Mouse (Mus musculus) layer of hippocampus, adult 9-11 months (tissue): ENCODE data around the gene Flvcr2.
A peak's percentile ranks its signal among the peaks of the same experiment; 100 is the strongest.

ENCODE experiments used
- DNase-seq: peaks from one replicate; pipeline ENCODE4 v3.0.0; 2022

Gene Flvcr2

GRCm38 (mm10) chr12:85736203-85736602 lies 10.1 kb upstream of the Flvcr2 start:
- no peak for DNase-seq

DNA sequence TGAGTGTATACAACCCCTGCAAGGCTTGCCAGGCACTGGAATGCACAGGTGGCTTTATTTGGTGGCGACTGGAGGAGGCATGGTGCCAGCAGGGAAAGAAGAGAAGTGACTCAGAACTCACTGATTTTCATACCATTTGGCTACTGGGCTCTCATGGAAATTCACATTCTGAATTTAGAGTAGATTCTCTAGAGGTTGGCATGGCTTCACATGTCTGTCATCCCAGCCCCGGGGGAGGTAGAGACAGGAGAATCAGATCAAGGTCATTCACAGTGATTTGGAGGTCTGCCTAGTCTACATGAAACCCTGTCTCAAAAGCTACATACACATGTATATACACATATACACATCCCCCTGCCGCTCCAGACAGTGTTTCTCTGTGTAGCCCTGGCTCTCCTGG lies 9.4 kb upstream of the Flvcr2 start:
- peak; percentile 28 for DNase-seq

DNA sequence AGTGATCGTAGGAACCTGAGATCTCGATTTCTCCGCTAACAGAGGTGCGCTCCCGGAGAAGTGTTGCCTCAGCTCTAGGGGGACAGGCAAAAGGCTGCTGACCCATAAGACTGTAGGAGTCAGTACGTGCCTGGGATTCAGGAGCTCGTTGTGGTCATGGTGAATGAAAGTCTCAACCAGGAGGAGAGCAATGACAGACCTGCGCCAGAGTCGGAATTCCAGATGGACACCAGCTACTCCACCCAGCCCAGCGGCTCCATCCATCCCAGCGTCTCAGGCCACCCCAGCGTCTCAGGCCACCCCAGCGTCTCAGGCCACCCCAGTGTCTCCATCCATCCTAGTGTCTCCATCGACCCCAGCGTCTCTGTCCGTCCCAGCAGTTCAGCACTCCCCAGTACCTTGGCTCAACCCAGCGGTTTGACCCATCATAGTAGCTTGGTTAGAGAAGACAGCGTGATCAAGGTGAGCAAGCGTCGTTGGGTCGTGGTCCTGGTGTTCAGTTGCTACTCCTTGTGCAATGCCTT lies 419 bp downstream of the Flvcr2 start:
- DNase-seq: no peak

- DNase-seq: no peak
These were observed 1.0 kb downstream of the Flvcr2 start for GRCm38 (mm10) chr12:85747343-85747742.

DNA sequence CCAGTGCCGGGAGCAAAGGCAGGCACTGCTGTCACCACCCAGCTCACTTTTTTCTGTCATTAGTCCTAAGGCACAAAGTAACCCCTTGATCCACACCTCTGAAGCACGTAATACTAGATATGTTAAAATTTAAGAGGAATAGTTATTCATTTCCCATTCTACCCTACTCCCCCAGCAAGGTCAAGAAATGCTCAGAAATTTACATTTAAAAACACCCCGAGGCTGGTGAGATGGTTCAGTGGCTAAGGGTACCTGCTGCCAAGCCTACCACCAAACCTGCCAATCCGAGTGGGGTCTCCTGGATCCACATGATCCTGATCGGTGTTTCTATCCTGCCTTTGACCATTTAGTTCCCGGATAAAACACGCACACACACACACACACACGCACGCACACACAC lies 3.5 kb downstream of the Flvcr2 start:
- no peak for DNase-seq

- no peak for DNase-seq
These were observed 5.8 kb downstream of the Flvcr2 start for GRCm38 (mm10) chr12:85752116-85752515.

DNA sequence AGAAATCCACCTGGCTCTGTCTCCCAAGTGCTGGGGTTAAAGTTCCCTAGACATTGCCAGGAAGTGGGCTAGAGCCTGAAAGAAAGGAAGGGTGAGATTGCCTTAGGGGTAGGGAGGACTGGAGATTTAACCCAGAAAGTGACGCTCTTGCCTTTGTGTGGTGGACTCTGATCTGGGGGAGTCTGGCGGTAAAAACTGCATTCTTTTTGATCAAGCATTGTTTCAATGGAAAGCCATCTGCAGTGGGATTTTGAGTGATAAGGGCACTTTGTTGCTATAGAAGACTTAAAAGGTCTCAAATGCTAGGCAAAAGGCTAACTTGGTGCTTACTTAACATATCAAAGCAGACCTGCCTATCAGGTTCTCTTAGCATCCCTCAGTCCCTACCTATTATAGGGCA lies 6.9 kb downstream of the Flvcr2 start:
- DNase-seq: no peak

- DNase-seq: no peak
These were observed 8.4 kb downstream of the Flvcr2 start for GRCm38 (mm10) chr12:85754611-85755265.

DNA sequence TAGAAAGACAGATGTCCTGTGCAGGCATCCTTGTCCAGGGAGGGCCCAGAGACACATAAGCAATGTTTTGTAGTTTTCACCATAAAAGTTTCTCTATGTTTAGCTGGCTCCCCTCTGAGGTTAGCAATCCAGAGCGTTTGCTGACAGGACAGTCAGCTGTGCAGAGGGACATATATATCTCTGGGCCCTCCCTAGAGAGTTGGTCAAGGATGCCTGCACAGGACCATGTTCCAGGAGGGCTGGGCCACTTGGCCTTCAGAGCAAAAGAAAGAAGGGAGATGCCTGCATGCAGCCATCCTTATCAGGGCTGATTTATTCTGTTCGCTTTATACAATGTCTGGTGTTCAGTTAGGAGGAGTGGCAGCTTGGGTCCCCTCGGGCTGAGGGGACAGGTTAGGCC lies 10.1 kb downstream of the Flvcr2 start:
- DNase-seq: no peak

GRCm38 (mm10) chr12:85757074-85757473 lies 10.7 kb downstream of the Flvcr2 start:
- no peak for DNase-seq

DNA sequence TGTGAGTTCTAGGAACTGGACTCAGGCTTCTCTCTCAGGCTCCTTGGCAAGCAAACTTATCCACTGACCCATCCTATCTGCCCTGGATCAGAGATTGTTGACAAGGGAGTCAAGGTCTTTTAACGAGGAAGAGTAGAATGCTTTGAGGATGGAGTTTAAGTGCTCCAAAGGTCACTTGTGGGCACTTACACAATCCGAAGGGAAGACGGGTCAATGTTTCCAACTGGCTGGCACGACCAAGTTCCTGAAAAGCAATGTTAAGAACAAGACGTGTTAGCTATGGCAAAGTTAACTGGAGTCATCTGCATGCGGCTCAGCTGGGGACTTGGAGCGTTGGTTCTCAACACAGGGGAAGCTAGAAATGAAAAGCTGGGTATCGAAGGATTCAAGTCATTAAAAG lies 12.4 kb downstream of the Flvcr2 start:
- no peak for DNase-seq

- no peak for DNase-seq
These were observed 15.1 kb downstream of the Flvcr2 start for GRCm38 (mm10) chr12:85761471-85761870.

GRCm38 (mm10) chr12:85764686-85765085 lies 18.3 kb downstream of the Flvcr2 start:
- DNase-seq: peak; percentile 16

- DNase-seq: no peak
These were observed 19.9 kb downstream of the Flvcr2 start for GRCm38 (mm10) chr12:85766287-85766686.

DNA sequence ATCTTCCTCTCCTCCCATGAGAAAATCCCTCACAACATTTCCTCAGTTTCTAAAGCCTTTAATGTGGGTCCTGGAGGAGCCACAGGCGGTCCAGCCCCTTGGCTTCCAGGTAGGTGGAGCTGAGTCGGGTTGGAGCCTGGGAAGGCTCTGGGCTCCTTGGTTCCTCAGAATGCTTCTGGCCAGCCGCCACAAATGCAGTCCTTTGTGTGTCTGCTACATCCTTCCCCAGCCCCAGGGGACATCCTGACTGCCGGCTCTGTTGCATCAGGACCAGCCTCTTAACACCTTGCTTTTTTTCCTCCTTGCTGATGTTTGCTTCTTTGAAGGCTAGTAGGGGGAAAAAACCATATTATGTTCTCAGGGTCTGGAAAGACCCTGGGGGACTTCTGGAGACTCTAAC lies 21.4 kb downstream of the Flvcr2 start:
- no peak for DNase-seq

GRCm38 (mm10) chr12:85771356-85771755 lies 25.0 kb downstream of the Flvcr2 start:
- no peak for DNase-seq

GRCm38 (mm10) chr12:85778962-85779361 lies 32.6 kb downstream of the Flvcr2 start:
- no peak for DNase-seq

- no peak for DNase-seq
These were observed 33.4 kb downstream of the Flvcr2 start for GRCm38 (mm10) chr12:85779707-85780106.

DNA sequence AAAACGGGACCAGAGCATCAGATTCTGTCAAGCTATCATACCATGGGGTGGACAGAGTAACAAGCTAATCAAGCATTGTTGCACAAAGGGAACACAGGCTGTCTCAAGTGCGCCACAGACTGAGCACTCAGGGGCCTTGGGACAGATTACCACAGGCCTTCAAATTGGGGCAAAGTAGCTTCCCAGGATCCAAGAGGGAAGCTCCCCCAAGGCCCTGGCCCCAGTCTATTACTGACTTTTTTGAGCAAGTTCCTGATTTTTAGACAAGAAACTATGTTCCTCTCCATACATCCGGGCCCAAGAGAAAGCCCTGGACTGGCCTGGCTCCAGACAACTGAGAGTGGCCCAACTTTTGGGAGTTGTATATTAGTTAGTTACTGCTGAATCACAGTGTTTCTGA lies 35.3 kb downstream of the Flvcr2 start:
- DNase-seq: no peak

GRCm38 (mm10) chr12:85784916-85785815 lies 38.8 kb downstream of the Flvcr2 start:
- DNase-seq: no peak

DNA sequence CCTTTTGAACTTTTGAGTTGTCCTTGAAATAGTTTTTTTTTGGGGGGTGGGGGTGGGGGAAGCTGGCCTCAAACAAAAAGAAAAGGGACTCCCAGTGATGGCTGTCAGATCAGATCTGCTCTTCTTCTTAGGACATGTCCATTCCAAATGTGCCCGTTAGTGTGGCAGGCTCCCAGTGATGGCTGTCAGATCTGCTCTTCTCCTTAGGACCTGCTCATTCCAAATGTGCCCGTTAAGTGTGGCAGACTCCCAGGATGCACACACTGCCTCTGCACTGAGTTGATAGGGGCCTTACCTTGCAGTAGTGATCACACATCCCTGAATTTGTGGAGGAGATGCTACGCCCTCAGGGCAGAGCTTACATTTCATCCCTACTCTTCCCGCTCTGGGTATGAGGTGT lies 45.8 kb downstream of the Flvcr2 start:
- no peak for DNase-seq

- DNase-seq: peak; percentile 64
These were observed 46.5 kb downstream of the Flvcr2 start for GRCm38 (mm10) chr12:85792821-85793346.

DNA sequence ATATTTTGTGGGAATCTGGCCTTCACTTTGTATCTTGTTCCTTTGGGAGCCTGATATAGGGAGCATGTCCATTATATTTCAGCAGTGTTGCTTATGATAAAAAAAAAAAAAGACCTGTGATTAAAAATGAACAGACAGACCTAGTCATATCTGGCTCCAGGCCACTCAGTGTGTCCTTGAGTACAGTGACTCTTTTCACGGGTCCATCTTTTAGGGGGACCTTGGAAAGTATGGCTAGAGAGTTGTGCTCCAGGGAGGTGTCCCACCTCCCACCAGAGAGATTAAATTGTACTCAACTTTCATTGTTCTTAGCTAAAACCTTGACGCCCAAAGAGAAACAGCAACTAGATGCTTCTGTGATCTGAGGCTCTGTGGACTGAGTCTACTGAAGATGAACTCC lies 47.8 kb downstream of the Flvcr2 start:
- no peak for DNase-seq

- DNase-seq: no peak
These were observed 49.2 kb downstream of the Flvcr2 start for GRCm38 (mm10) chr12:85795551-85795950.
